Mouse (Mus musculus): ENCODE measurements around the gene Prelid3b. TPM values are rescaled to one million over a fixed set of nuclear protein-coding genes. Genes with fewer than 3 reads are reported as not detected.

The Prelid3b gene
- 37.0 and 37.7 TPM in 2 replicates for polyA plus RNA-seq (2012; rRNA removed)

DNA sequence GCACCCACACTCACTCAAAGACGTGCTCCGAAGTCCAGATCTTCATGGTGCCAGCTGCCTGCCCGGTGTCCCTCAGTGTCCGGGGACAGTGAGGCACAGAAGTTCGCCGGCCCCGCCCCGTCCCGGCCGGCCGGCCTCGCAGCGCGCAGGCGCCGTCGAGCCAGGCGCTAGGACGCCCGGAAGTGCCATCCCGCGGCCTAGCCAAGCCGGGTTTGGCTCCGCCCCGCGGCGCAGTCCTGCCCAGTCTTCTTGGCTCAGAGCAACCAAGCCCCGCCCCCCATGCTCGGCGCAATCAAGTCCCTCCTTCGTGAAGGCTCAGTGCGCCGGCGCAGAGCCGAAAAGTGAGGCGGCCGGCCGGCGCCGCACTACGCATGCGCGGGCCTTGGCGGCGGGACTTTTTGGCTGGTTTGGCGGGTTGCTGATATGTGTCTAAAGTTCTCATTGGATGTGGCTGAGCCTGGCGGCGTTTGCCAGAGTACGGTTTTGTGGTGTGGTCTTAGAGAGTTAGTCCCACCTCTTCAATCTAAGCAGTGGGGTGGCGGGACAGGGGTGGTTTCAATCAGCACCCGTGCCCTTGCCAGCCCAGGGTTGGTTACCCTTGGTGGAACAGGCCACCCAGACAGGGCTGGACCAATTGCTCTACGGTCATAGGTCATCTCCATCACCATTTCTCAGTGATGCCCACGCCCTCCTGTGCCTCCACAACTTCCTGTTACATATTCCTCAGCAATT, at the start of gene Prelid3b:
Prelid3b (minus strand) TSS at position 264 of the 732 bp plus-strand sequence.

DNA sequence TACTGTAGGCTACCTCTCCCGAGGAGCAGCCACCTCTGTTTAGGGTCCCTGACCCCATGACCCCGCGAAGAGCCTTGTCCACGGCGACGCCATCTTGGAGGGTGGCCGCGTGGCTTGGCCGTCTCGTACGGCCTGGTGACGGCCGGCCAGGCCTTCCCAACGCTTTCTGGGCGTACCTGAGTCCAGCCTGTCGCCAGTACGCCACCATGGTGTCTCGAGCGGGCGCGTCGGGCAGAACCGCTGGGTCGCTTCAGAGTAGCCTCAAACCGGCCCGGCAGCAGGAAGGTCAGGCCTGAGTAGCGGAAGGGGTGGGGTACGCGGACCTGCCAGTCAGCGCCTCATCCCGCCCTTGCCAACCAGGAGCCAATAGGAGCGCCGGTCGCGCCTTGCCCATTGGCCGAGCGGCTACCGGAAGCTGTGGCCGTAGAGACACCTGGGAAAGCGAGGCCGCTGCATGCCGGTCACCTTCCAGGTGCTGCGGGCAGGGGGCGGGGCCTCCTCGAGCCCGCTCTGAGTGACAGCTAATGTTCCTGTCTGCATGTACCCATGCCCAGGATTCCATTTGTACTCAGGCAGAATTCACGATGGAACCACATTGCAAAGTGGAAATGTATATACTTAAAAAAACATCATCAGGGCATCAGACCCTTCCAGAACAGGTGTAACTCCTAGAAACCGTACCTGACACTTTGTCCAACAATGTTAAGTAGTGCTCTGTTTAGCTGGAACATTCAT, 8.9 kb downstream of the Prelid3b start, which contains the start of gene Atp5e:
Atp5e (minus strand) TSS at position 317 of the 735 bp plus-strand sequence.

DNA sequence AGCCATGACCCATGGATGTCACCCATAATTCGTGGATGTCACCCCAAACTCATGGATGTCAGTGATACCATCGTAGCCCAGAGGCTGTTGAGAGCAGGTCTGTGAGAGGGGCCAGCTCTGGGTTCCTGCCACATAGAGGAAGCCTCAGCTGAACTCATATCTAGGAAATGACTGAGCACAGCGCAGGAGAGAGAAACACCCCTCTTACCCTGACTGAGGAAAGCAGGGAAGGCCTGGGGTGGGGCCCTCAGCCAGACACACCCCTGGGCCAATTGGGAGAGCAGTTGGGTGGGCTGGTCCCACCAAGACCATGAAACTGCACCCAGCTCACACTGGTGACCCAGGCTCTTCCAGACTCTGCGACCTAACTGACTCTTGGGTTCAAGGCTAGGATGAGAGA, 22.5 kb downstream of the Prelid3b start, which contains the start of gene Tubb1:
Tubb1 (plus strand) TSS at position 343 of the 400 bp plus-strand sequence.

DNA sequence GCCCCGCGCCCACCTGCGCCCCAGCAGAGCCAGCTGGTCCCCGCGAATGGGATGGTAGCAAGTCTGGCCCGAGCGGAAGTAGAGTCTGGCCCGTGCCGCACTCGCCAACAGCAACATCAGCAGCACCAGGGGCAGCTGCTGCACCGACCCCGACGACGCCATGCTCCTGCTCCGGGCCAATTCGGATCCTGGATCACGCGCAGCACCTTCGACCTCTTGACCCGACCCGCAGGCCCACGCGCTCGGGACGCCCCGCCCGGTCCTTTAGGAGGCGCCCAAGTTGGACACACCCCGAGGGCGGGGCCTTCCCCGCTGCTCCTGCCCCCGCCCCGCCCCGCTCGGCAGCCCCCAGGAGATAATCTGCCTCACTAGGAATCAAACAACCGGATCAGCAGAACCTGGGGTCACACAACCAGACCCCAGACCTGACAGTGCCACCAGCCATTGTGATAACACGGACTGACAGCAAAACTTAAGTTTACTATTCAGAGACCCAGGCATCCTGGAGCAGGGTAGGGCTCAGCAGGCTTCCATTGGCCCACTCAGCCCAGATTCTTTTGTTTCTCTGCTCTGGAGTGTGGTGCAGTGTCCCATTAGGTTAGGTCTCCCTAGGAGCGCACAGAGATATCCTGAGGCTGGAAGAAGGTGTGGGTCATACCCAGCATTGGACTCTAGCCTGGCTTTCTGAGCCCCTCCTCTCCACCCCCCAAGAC, 34.0 kb downstream of the Prelid3b start, which contains the start of gene Ctsz:
Ctsz (minus strand) TSS at position 303 of the 713 bp plus-strand sequence.

DNA sequence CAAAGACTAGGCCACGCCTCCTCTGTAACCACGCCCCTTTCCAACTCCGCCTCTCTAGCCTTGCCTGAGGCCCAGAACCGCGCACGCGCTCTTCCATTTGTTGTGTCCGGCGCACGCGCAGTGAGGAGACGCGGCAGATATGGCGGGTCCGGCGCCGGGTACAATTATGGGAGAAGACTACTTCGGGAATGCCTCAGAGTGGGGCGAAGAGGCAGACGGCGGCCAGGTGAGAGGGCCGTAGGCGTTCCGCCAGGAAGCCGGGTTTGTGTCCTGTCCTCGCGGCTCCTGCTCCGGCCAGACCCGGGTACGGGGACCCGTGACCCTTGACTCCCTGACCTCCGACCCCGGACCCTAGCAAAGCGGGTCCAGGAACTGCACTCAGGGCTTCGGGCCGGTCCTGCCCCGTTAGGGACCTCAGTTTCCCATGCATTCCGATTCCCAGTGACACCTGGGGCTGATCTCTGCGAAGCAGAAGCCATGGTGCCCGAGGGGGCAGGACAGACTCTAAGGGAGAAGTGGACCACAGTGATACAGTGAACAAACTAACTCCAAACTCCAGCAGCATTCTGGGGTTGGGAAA, 57.1 kb downstream of the Prelid3b start, which contains the start of gene Nelfcd:
Nelfcd (plus strand) TSS at position 74 of the 580 bp plus-strand sequence.

Other genes with a start within 250 kb of the Prelid3b start
- gene Gnas, start 188.8 kb downstream of the Prelid3b start, polyA plus RNA-seq (2012; rRNA removed) = 1,071 and 1,198 TPM in 2 replicates
- gene Gm20721, start 126.4 kb downstream of the Prelid3b start, polyA plus RNA-seq (2012; rRNA removed) = 0.09 TPM in 1 of 2 replicates, not detected in the other
- 65.9 and 70.6 TPM in 2 replicates for gene Nelfcd, start 57.3 kb downstream of the Prelid3b start, polyA plus RNA-seq (2012; rRNA removed)
- 282 and 344 TPM in 2 replicates for gene Ctsz, start 34.0 kb downstream of the Prelid3b start, polyA plus RNA-seq (2012; rRNA removed)
- 0.13 and 0.57 TPM in 2 replicates for gene Tubb1, start 22.4 kb downstream of the Prelid3b start, polyA plus RNA-seq (2012; rRNA removed)
- gene Atp5e, start 9.0 kb downstream of the Prelid3b start, polyA plus RNA-seq (2012; rRNA removed) = 192 and 350 TPM in 2 replicates
- gene Zfp831, start 170.5 kb upstream of the Prelid3b start, polyA plus RNA-seq (2012; rRNA removed) = 0.02 and 0.07 TPM in 2 replicates